Mouse (Mus musculus) C2C12 (cell line): ENCODE results near the gene Ing4.

Experiments used
- CTCF ChIP-seq: IDR thresholded peaks from one replicate; pipeline ENCODE4 v1.5.1; 2011; ENCODE audit not compliant: control insufficient read depth, insufficient read depth, insufficient read length
- FOSL1 ChIP-seq: IDR thresholded peaks from one replicate; pipeline ENCODE4 v1.8.0; 2011; ENCODE audit warnings: mild to moderate bottlenecking, low read length; ENCODE audit not compliant: poor library complexity, insufficient read depth, severe bottlenecking
- MAX ChIP-seq: IDR thresholded peaks from one replicate; pipeline ENCODE4 v1.6.1; 2011; ENCODE audit warnings: mild to moderate bottlenecking, control low read depth
- MYOD1 ChIP-seq: IDR thresholded peaks from one replicate; pipeline ENCODE4 v1.6.1; 2011; ENCODE audit warnings: low read depth; ENCODE audit not compliant: control insufficient read depth, insufficient read length
- MYOG ChIP-seq: IDR thresholded peaks from one replicate; pipeline ENCODE4 v1.6.1; 2011; ENCODE audit not compliant: control insufficient read depth, insufficient read length; ENCODE audit errors: extremely low read depth
- USF1 ChIP-seq: IDR thresholded peaks from one replicate; pipeline ENCODE4 v1.6.1; 2011; ENCODE audit warnings: low read depth, mild to moderate bottlenecking, control low read depth, moderate library complexity

GRCm38 (mm10) chr6:125094843-125095242, 55.3 kb downstream of the Ing4 start:
- TF ChIP-seq FOSL1 (no peak), CTCF (no peak), MYOG (no peak), MYOD1 (no peak), MAX (no peak), USF1 (no peak)
